In the genomic region with DNA sequence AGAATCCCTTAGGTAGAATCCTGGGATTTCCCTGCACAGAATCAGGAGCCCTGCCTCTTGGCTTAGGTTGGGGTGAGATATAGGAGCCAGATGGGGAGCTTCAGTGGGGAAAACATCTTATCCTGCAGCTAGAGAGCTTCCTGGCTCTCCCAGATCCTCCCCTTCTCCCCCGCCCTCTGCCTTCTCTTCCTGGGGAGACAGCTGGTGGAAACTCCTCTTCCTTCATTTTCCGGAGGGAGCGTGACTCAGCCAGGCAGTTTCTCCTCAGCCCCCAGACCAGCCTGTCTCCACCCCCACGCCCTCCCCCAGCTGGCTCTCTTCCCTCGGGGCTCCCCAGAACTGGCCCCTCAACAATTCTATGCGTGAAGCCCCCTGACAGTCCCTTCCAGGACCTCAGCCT, we compare ENCODE assay signal across 8 mouse cellular contexts. TPM values are rescaled to one million over a fixed set of nuclear protein-coding genes. Genes with fewer than 3 reads are reported as not detected.
DNase-seq lines count a peak whose midpoint lies in the region; ATAC-seq and TF ChIP-seq lines count a peak whose summit lies in the region.

No protein-coding gene starts in this region.

- H3K4me1 ChIP-seq in kidney, embryonic 16.5 days (ENCODE audit: insufficient read depth, low read length), result peaks cover 43% of the 10 kb centered on the region
- H3K4me1 ChIP-seq in kidney, adult 2 months (ENCODE audit: control insufficient read depth, insufficient read depth, low read length), result no peaks in the 10 kb centered on the region
- peaks cover 6% of the 10 kb centered on the region for H3K4me1 ChIP-seq in ES-Bruce4 (ENCODE audit: control insufficient read depth, insufficient read depth, low read length)
- peaks cover 50% of the 10 kb centered on the region for H3K4me1 ChIP-seq in heart, embryonic 10.5 days

- no peak overlapping the region for H3K4me3 ChIP-seq in kidney, embryonic 16.5 days (ENCODE audit: low read length)
- H3K4me3 ChIP-seq in kidney, adult 2 months (ENCODE audit: insufficient read depth, low read depth, low read length), result no peak overlapping the region
- no peak overlapping the region for H3K4me3 ChIP-seq in ES-Bruce4 (ENCODE audit: low read depth, low read length)
- peak overlapping the region; percentile 39 for H3K4me3 ChIP-seq in heart, embryonic 10.5 days

- WGBS in kidney, embryonic 16.5 days, result 6% methylated on average over 6 of the region's 6 CpGs
- 43% methylated on average over 6 of the region's 6 CpGs for WGBS in kidney, adult 2 months
- 9% methylated on average over 6 of the region's 6 CpGs for WGBS in heart, embryonic 10.5 days

- H3K4me2 ChIP-seq in kidney, embryonic 16.5 days (replicated peaks; ENCODE audit: low read depth, low read length), result peak overlapping the region; percentile 40

- no peak for TF ChIP-seq CTCF in kidney, adult 2 months (conservative IDR thresholded peaks at IDR 0.05; ENCODE audit: insufficient read depth, insufficient read length, low read depth, low read length)
- no peak for TF ChIP-seq CTCF in ES-Bruce4 (IDR thresholded peaks at IDR 0.05; ENCODE audit: low read depth, low read length)

- H3K27ac ChIP-seq in kidney, embryonic 16.5 days (ENCODE audit: low read length), result peak overlapping the region; percentile 94
- no peak overlapping the region for H3K27ac ChIP-seq in kidney, adult 2 months (ENCODE audit: insufficient read depth, low read depth, low read length)
- peak overlapping the region; percentile 68 for H3K27ac ChIP-seq in ES-Bruce4 (ENCODE audit: insufficient read depth, low read length)
- H3K27ac ChIP-seq in heart, embryonic 10.5 days, result peak overlapping the region; percentile 85

- TF ChIP-seq EP300 in ES-Bruce4 (IDR thresholded peaks at IDR 0.05; ENCODE audit: insufficient read depth, low read depth, low read length), result no peak

- no peak; the same call in none of the 2 replicates for ATAC-seq in kidney, embryonic 16.5 days (ENCODE audit: low FRiP score, low TSS enrichment)

- peak overlapping the region; percentile 48 for H3K9ac ChIP-seq in kidney, embryonic 16.5 days (replicated peaks; ENCODE audit: low read length)
- H3K9ac ChIP-seq in ES-Bruce4 (ENCODE audit: low read depth, poor library complexity, severe bottlenecking), result no peak overlapping the region

- no peaks in the 10 kb centered on the region for H3K36me3 ChIP-seq in kidney, embryonic 16.5 days (ENCODE audit: insufficient read depth, low read length)
- no peaks in the 10 kb centered on the region for H3K36me3 ChIP-seq in kidney, adult 2 months (ENCODE audit: control insufficient read depth, insufficient read depth, low read length)
- H3K36me3 ChIP-seq in ES-Bruce4 (ENCODE audit: control insufficient read depth, insufficient read depth, low read length, poor library complexity, severe bottlenecking), result no peaks in the 10 kb centered on the region
- no peaks in the 10 kb centered on the region for H3K36me3 ChIP-seq in heart, embryonic 10.5 days

- H3K9me3 ChIP-seq in kidney, embryonic 16.5 days (ENCODE audit: low read length), result no peaks in the 10 kb centered on the region
- H3K9me3 ChIP-seq in ES-Bruce4 (replicated peaks; ENCODE audit: control insufficient read depth, insufficient read depth, low read length, poor library complexity, severe bottlenecking), result no peaks in the 10 kb centered on the region
- H3K9me3 ChIP-seq in heart, embryonic 10.5 days, result no peaks in the 10 kb centered on the region

- no peak for TF ChIP-seq POLR2A in kidney, adult 2 months (IDR thresholded peaks at IDR 0.05; ENCODE audit: low read depth, low read length)
- TF ChIP-seq POLR2A in ES-Bruce4 (IDR thresholded peaks at IDR 0.05; ENCODE audit: insufficient read depth, low read length), result no peak

- no peaks in the 10 kb centered on the region for H3K27me3 ChIP-seq in kidney, embryonic 16.5 days (ENCODE audit: insufficient read depth, low read length)
- H3K27me3 ChIP-seq in kidney, adult 2 months (replicated peaks; ENCODE audit: control insufficient read depth, insufficient read depth, low read length), result no peaks in the 10 kb centered on the region
- no peaks in the 10 kb centered on the region for H3K27me3 ChIP-seq in ES-Bruce4 (ENCODE audit: control insufficient read depth, insufficient read depth, low read length, poor library complexity, severe bottlenecking)
- H3K27me3 ChIP-seq in heart, embryonic 10.5 days (ENCODE audit: insufficient read depth, poor library complexity, severe bottlenecking), result no peaks in the 10 kb centered on the region

- no peak for DNase-seq in kidney, adult 2 months
- no peak for DNase-seq in heart, embryonic 10.5 days (ENCODE audit: low spot score)
- peak; percentile 51 for DNase-seq in liver
- no peak for DNase-seq in spleen, postnatal 4 days (ENCODE audit: low spot score in 2 of 2)
- DNase-seq in spleen, postnatal 14 days (ENCODE audit: low spot score in 2 of 2), result no peak
- DNase-seq in T-cell, adult 2 months (ENCODE audit: low spot score), result no peak

RNA-seq across cellular contexts. Expression of a gene that starts 12.2 kb away (rescaled TPM):
- 4.7 and 5.3 TPM in 2 replicates for polyA plus RNA-seq in kidney, embryonic 16.5 days (2015; fragmentation: Nextera tagmentation; extraction: Ambion mirVana)
- polyA plus RNA-seq in kidney, adult 2 months (2012; rRNA removed), result 8.9 and 9.6 TPM in 2 replicates
- 28.2 and 28.3 TPM in 2 replicates for polyA plus RNA-seq in ES-Bruce4 (2011; ENCODE audit: insufficient read depth, insufficient read length, low read depth, missing spikeins)
- 3.5 and 5.6 TPM in 2 replicates for polyA plus RNA-seq in heart, embryonic 10.5 days (2016; fragmentation: Nextera tagmentation; extraction: Ambion mirVana)

RNA-seq across cellular contexts. Expression of a gene that starts 43.5 kb away (rescaled TPM):
- polyA plus RNA-seq in kidney, embryonic 16.5 days (2015; fragmentation: Nextera tagmentation; extraction: Ambion mirVana), result 10.7 and 12.7 TPM in 2 replicates
- 8.1 and 10.4 TPM in 2 replicates for polyA plus RNA-seq in kidney, adult 2 months (2012; rRNA removed)
- 6.6 and 8.7 TPM in 2 replicates for polyA plus RNA-seq in ES-Bruce4 (2011; ENCODE audit: insufficient read depth, insufficient read length, low read depth, missing spikeins)
- polyA plus RNA-seq in heart, embryonic 10.5 days (2016; fragmentation: Nextera tagmentation; extraction: Ambion mirVana), result 57.2 and 99.3 TPM in 2 replicates

RNA-seq across cellular contexts. Expression of a gene that starts 59.8 kb away (rescaled TPM):
- polyA plus RNA-seq in kidney, embryonic 16.5 days (2015; fragmentation: Nextera tagmentation; extraction: Ambion mirVana), result 0.67 and 0.91 TPM in 2 replicates
- 0.45 and 1.0 TPM in 2 replicates for polyA plus RNA-seq in kidney, adult 2 months (2012; rRNA removed)
- polyA plus RNA-seq in ES-Bruce4 (2011; ENCODE audit: insufficient read depth, insufficient read length, low read depth, missing spikeins), result 0.27 TPM in 1 of 2 replicates, not detected in the other
- 1.2 and 1.5 TPM in 2 replicates for polyA plus RNA-seq in heart, embryonic 10.5 days (2016; fragmentation: Nextera tagmentation; extraction: Ambion mirVana)
